Mouse (Mus musculus) kidney, postnatal 0 days (tissue): Measurements from ENCODE around the gene Ccdc127. TPM values are rescaled to one million over a fixed set of nuclear protein-coding genes. Genes with fewer than 3 reads are reported as not detected.

ENCODE experiments used
- ATAC-seq: fragments of 200-750 bp; cut with Nextera tagmentation; replicated peaks from 2 replicates; pipeline ENCODE4 v1.8.0; 2017; ENCODE audit warnings: low read depth, moderate number of reproducible peaks, moderate TSS enrichment, moderate library complexity; ENCODE audit not compliant: low FRiP score
- DNase-seq: peaks from one replicate; pipeline ENCODE4 v3.0.0-alpha.2; 2016; ENCODE audit warnings: low spot score
- H3K27ac ChIP-seq: fragments of 300-500 bp; sonication (generic); 2 replicates; pipeline ENCODE4 v1.5.1; 2014; ENCODE audit warnings: mild to moderate bottlenecking
- H3K27me3 ChIP-seq: fragments of 300-500 bp; sonication (generic); 2 replicates; pipeline ENCODE4 v1.6.1; 2014; ENCODE audit warnings: low read length, mixed read lengths; ENCODE audit not compliant: insufficient read depth
- H3K36me3 ChIP-seq: fragments of 300-500 bp; sonication (generic); 2 replicates; pipeline ENCODE4 v1.6.1; 2014; ENCODE audit warnings: low read length, mixed read lengths; ENCODE audit not compliant: insufficient read depth
- H3K4me1 ChIP-seq: fragments of 300-500 bp; sonication (generic); replicated peaks from 2 replicates; pipeline ENCODE4 v1.6.1; 2014; ENCODE audit warnings: antibody characterized with exemption, low read length, mixed read lengths; ENCODE audit not compliant: insufficient read depth
- H3K4me2 ChIP-seq: fragments of 300-500 bp; sonication (generic); 2 replicates; pipeline ENCODE4 v1.6.1; 2014; ENCODE audit warnings: mild to moderate bottlenecking, low read length, moderate library complexity, mixed read lengths
- H3K4me3 ChIP-seq: fragments of 300-500 bp; sonication (generic); replicated peaks from 2 replicates; pipeline ENCODE4 v1.5.1; 2014; ENCODE audit warnings: low read depth, low read length
- H3K9ac ChIP-seq: fragments of 300-500 bp; sonication (generic); 2 replicates; pipeline ENCODE4 v1.6.1; 2014; ENCODE audit warnings: low read depth, low read length
- H3K9me3 ChIP-seq: fragments of 300-500 bp; sonication (generic); replicated peaks from 2 replicates; pipeline ENCODE4 v1.6.1; 2016; ENCODE audit warnings: low read length, inconsistent platforms, mixed read lengths
- CTCF ChIP-seq: IDR thresholded peaks from 2 replicates; pipeline ENCODE4 v1.5.1; 2016; ENCODE audit warnings: antibody characterized with exemption, low read depth, mild to moderate bottlenecking, moderate library complexity
- WGBS: fragments of 180-500 bp; shearing (Covaris S2); extraction: QIAGEN DNeasy Blood & Tissue Kit; methylation state at CpG from one replicate; pipeline ENCODE4 v1.1.7; 2014; 5-methylcytosine and 5-hydroxymethylcytosine counted together
- microRNA counts: library from miRNA; unstranded; fragments of <30 nt; microRNA quantifications from one replicate; lab custom pipeline; 2015
- microRNA-seq: library from miRNA; unstranded; fragments of <30 nt; microRNA quantifications from one replicate; pipeline ENCODE4, GENCODE M21; 2016
- polyA plus RNA-seq: library from polyadenylated mRNA; unstranded; fragments of >200 nt; fragmentation: Nextera tagmentation; extraction: Ambion mirVana; gene quantifications from 2 replicates; pipeline ENCODE4 v1.2.1, GENCODE M21; 2015

Gene Ccdc127
- polyA plus RNA-seq, 1 experiment from 2014 or later: 42.7 TPM

DNA sequence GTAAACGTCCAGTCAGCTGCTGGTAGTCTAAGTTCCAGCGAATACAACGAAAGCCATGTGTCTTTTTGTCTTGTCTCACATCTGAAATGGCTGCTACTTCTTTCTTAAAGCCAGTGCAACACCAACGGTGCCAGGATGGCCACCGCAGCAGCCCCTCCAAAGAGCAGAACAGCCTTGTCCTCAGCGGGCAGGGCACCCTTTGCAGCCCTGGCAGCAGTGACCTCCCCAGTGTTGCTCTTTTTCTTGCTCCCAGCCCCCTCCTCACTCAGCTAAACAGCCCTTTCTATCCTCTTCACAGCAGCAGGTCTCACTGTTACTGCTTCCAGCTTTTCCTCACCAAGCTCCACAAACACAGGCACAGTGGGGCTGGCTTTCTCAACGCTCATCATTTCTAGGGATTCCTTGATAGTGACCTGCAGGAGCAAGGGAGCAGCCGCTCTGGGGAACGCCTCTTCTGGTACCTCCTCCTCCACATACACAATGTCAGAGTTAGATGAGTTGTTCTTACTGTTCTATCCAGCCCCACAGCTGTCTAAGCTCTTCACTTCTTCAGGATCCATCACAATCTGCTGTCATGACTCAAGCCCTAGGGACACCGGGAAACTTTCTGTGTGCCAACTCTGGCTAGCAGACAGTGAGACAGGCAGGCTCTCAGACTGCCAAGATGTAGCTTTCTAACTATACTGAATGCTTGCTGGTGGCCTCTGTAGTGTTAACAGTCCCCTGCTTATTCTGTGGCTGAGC, 31.6 kb downstream of the Ccdc127 start:
- no peak overlapping the region for H3K4me3 ChIP-seq
- H3K9me3 ChIP-seq: no peaks in the 10 kb centered on the region
- TF ChIP-seq CTCF: no peak
- H3K9ac ChIP-seq: peak overlapping the region; percentile 24; the same call in 1 of the 2 replicates
- H3K36me3 ChIP-seq: no peaks in the 10 kb centered on the region
- H3K4me1 ChIP-seq: 0 out of 2 replicates have a peak, but pooled peaks cover 7% of the 10 kb centered on the region
- DNase-seq (peak; percentile 27), ATAC-seq (no peak; the same call in 1 of the 2 replicates)
- 44% methylated on average over 10 of the region's 10 CpGs for WGBS
- H3K27me3 ChIP-seq: no peaks in the 10 kb centered on the region
- peak overlapping the region; percentile 70 for H3K27ac ChIP-seq
- H3K4me2 ChIP-seq: no peak overlapping the region

- H3K9me3 ChIP-seq: no peaks in the 10 kb centered on the region
- WGBS: 11% methylated on average over 3 of the region's 3 CpGs
- 0 out of 2 replicates have a peak, but pooled peaks cover 7% of the 10 kb centered on the region for H3K4me1 ChIP-seq
- no peaks in the 10 kb centered on the region for H3K27me3 ChIP-seq
- no peaks in the 10 kb centered on the region for H3K36me3 ChIP-seq
- TF ChIP-seq CTCF: no peak
- DNase-seq (peak; percentile 74), ATAC-seq (no peak)
- no peak overlapping the region for H3K4me3 ChIP-seq
- no peak overlapping the region; the same call in 1 of the 2 replicates for H3K4me2 ChIP-seq
- peak overlapping the region; percentile 70 for H3K27ac ChIP-seq
- H3K9ac ChIP-seq: 0 out of 2 replicates have a peak overlapping the region, but pooled peaks have one; percentile 8
These were observed 32.2 kb downstream of the Ccdc127 start for GRCm38 (mm10) chr13:74382289-74382688.

DNA sequence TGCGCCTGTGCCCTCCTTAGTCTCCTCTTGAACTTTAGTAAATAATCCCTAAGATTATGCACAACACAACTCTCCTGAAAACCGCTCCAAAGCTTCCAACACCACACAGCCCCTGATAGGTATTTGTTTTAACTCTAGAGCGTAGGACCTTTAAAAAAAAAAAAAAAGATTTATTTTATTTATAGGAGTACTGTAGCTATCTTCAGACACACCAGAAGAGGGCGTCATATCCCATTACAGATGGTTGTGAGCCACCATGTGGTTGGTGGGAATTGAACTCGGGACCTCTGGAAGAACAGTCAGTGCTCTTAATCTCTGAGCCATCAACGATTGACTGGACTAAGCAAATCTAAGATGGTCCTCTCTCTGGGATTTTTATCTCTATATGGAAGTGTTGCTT, 39.6 kb downstream of the Ccdc127 start:
- H3K36me3 ChIP-seq: no peaks in the 10 kb centered on the region
- H3K27ac ChIP-seq: no peak overlapping the region
- H3K9ac ChIP-seq: no peak overlapping the region
- H3K4me3 ChIP-seq: peak overlapping the region; percentile 71
- 66% methylated on average over 6 of the region's 6 CpGs for WGBS
- DNase-seq (no peak), ATAC-seq (no peak)
- TF ChIP-seq CTCF: peak; percentile 45
- no peaks in the 10 kb centered on the region for H3K9me3 ChIP-seq
- peak overlapping the region; percentile 59 for H3K4me2 ChIP-seq
- H3K4me1 ChIP-seq: no peaks in the 10 kb centered on the region
- no peaks in the 10 kb centered on the region for H3K27me3 ChIP-seq

DNA sequence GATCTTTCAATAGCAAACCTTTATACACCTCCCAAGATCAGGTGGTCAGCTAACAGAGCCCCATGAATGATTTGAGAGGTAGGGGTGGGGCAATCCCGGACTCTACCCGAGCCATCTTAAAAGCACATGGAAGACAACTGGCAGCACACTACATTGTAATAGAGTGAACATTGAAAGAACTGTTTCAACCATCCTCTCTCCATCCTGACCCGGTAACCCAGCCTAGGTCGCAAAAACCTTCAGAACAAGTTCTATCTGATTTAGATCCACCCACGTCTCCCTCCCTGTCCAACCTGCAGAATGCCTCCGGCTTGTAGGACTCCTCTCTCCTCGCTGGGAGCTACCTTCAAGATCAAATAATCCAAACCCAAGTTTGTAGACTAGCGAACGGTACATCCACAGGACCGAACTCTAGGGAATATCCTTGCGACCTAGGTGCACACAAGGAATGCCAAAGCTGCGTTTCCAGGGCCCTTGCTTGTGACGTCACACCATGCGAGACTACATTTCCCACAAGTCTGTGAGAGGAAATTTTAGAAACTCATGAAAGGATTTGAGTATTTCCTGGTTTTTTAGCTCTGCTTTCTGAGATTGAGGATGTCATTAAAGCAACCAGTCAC, 40.4 kb downstream of the Ccdc127 start, which contains the start of gene Zfp72:
TSS of gene Zfp72 (minus strand) at position 466 of the 620 bp plus-strand sequence.
- DNase-seq: peak; percentile 90
- peak within 1 kb of the TSS; percentile 59 for H3K4me2 ChIP-seq
- peak; percentile 90 for ATAC-seq
- no peaks in the 10 kb centered on the region for H3K27me3 ChIP-seq
- H3K4me1 ChIP-seq: no peaks in the 10 kb centered on the region
- 1% methylated on average over 14 of the region's 14 CpGs for WGBS
- H3K27ac ChIP-seq: peak within 1 kb of the TSS; percentile 44; the same call in 1 of the 2 replicates
- no peaks in the 10 kb centered on the region for H3K9me3 ChIP-seq
- peak within 1 kb of the TSS; percentile 62 for H3K9ac ChIP-seq
- peak within 1 kb of the TSS; percentile 71 for H3K4me3 ChIP-seq
- no peaks in the 10 kb centered on the region for H3K36me3 ChIP-seq
- no peak for TF ChIP-seq CTCF

DNA sequence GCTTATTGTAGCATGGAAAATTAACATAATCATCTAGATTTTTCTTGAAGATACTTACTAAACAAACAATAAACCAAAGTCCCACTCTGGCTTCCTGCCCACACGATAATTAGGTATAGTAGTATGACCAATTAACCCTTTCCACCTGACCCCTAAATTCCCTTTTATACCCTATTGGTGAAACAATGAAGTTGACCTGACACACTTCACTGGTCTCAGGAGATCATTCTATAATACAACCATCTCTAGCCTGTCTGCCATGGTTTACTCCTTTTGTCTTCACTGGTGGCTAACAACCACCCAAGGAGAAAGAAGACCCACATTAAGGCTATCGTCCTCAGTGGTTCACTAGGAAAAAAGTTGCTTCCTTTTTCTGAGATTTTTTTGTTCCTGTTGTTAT, 41.0 kb downstream of the Ccdc127 start:
- WGBS: 73% methylated on average over 2 of the region's 2 CpGs
- no peak overlapping the region for H3K4me3 ChIP-seq
- no peak overlapping the region for H3K9ac ChIP-seq
- ATAC-seq (no peak), DNase-seq (no peak)
- H3K4me1 ChIP-seq: no peaks in the 10 kb centered on the region
- no peak overlapping the region for H3K4me2 ChIP-seq
- H3K9me3 ChIP-seq: no peaks in the 10 kb centered on the region
- no peak for TF ChIP-seq CTCF
- H3K27me3 ChIP-seq: no peaks in the 10 kb centered on the region
- H3K27ac ChIP-seq: no peak overlapping the region
- no peaks in the 10 kb centered on the region for H3K36me3 ChIP-seq

GRCm38 (mm10) chr13:74399298-74399839, 49.3 kb downstream of the Ccdc127 start, which contains the start of gene Ftl1-ps1:
Gene Ftl1-ps1, plus strand, starts transcription at chr13:74399694.
- H3K4me2 ChIP-seq: peak within 1 kb of the TSS; percentile 41
- no peak within 1 kb of the TSS for H3K4me3 ChIP-seq
- H3K27ac ChIP-seq: no peak within 1 kb of the TSS
- H3K27me3 ChIP-seq: no peaks in the 10 kb centered on the region
- peak; percentile 10 for DNase-seq
- no peaks in the 10 kb centered on the region for H3K9me3 ChIP-seq
- no peaks in the 10 kb centered on the region for H3K36me3 ChIP-seq
- no peak for TF ChIP-seq CTCF
- H3K4me1 ChIP-seq: no peaks in the 10 kb centered on the region
- no peak within 1 kb of the TSS for H3K9ac ChIP-seq
- WGBS: 12% methylated on average over 11 of the region's 11 CpGs
- ATAC-seq: peak; percentile 77

MicroRNAs within 50 kb of the gene (microRNA counts, 519-probe panel; counts per million panel counts)
- 330 counts per million, percentile 68 among the panel's probes with 10 or more counts for microRNA mmu-miR-692 (lab: Ali Mortazavi, UCI)

Small RNAs within 50 kb of the gene (microRNA-seq; reads per million reads assigned to microRNA genes)
- not detected for gene Mir692-3

Other genes starting within 250 kb of the Ccdc127 start
- gene Slc9a3, start 228.9 kb upstream of the Ccdc127 start, polyA plus RNA-seq: 10.3 and 10.8 TPM in 2 replicates
- gene Exoc3, start 141.6 kb upstream of the Ccdc127 start, polyA plus RNA-seq: 59.2 and 61.2 TPM in 2 replicates
- gene Ahrr, start 58.0 kb upstream of the Ccdc127 start, polyA plus RNA-seq: 0.45 and 0.46 TPM in 2 replicates
- 183 and 186 TPM in 2 replicates for gene Pdcd6, start 32.7 kb upstream of the Ccdc127 start, polyA plus RNA-seq
- gene Sdha, start within 50 bp of the Ccdc127 start, polyA plus RNA-seq: 305 and 346 TPM in 2 replicates
- gene Lrrc14b, start 13.7 kb downstream of the Ccdc127 start, polyA plus RNA-seq: not detected in 2 replicates
- 6.6 and 7.1 TPM in 2 replicates for gene Zfp72, start 40.5 kb downstream of the Ccdc127 start, polyA plus RNA-seq
- 185 and 186 TPM in 2 replicates for gene Ftl1-ps1, start 49.4 kb downstream of the Ccdc127 start, polyA plus RNA-seq
- gene Zfp825, start 143.7 kb downstream of the Ccdc127 start, polyA plus RNA-seq: 18.7 and 21.6 TPM in 2 replicates